Mouse (Mus musculus) central nervous system, embryonic 14 days (tissue): Measurements from ENCODE around the gene Pdgfd. TPM values are rescaled to one million over a fixed set of nuclear protein-coding genes. Genes with fewer than 3 reads are reported as not detected.

ENCODE experiments used
- polyA plus RNA-seq: library from polyadenylated mRNA; depleted of rRNA; stranded (reverse); fragments of >200 nt; gene quantifications from 2 replicates; pipeline ENCODE4 v1.2.3, GENCODE M21; 2012; rRNA removed

Pdgfd gene
- 1.1 and 1.4 TPM in 2 replicates for polyA plus RNA-seq

GRCm38 (mm10) chr9:6168391-6169037, at the start of gene Pdgfd:
Gene Pdgfd (plus strand): TSS chr9:6168584.

GRCm38 (mm10) chr9:6269796-6270280, 101.5 kb downstream of the Pdgfd start, which contains the start of gene Ddi1:
Gene Ddi1 (minus strand): TSS chr9:6269846.

Other genes with a start within 250 kb of the Pdgfd start
- not detected in 2 replicates for gene Ddi1, start 101.3 kb downstream of the Pdgfd start, polyA plus RNA-seq